Mouse (Mus musculus): ENCODE measurements around the gene Wdr1.
"Not testable (repeated sequence)": the region's sequence is repeated elsewhere in the genome, so short reads cannot be mapped to it uniquely, and the experiment has no call there.

Gene Wdr1

GRCm38 (mm10) chr5:38496491-38497057 is 66.4 kb downstream of the Wdr1 start:
- DNase-seq (ENCODE audit: low spot score in 2 of 2) = no peak

GRCm38 (mm10) chr5:38493890-38494289 is 69.1 kb downstream of the Wdr1 start:
- no peak for DNase-seq (ENCODE audit: low spot score in 2 of 2)

GRCm38 (mm10) chr5:38491763-38492162 is 71.3 kb downstream of the Wdr1 start:
- no peak for DNase-seq (ENCODE audit: low spot score in 2 of 2)

GRCm38 (mm10) chr5:38489739-38490138 is 73.3 kb downstream of the Wdr1 start:
- DNase-seq (ENCODE audit: low spot score in 2 of 2) = no peak

GRCm38 (mm10) chr5:38488673-38489615 is 74.1 kb downstream of the Wdr1 start:
- DNase-seq (ENCODE audit: low spot score in 2 of 2) = no peak

GRCm38 (mm10) chr5:38488026-38488425 is 75.0 kb downstream of the Wdr1 start:
- DNase-seq (ENCODE audit: low spot score in 2 of 2) = no peak

- no peak for DNase-seq (ENCODE audit: low spot score in 2 of 2)
These were observed 75.8 kb downstream of the Wdr1 start for GRCm38 (mm10) chr5:38487247-38487646.

- no peak for DNase-seq (ENCODE audit: low spot score in 2 of 2)
These were observed 77.1 kb downstream of the Wdr1 start for GRCm38 (mm10) chr5:38485946-38486345.

- no peak for DNase-seq (ENCODE audit: low spot score in 2 of 2)
These were observed 79.4 kb downstream of the Wdr1 start for GRCm38 (mm10) chr5:38483518-38484110.

- DNase-seq (ENCODE audit: low spot score in 2 of 2) = no peak
These were observed 82.0 kb downstream of the Wdr1 start for GRCm38 (mm10) chr5:38480822-38481707.

GRCm38 (mm10) chr5:38479908-38480725 is 82.9 kb downstream of the Wdr1 start:
- DNase-seq (ENCODE audit: low spot score in 2 of 2) = peak; percentile 45 to 58

- not testable (repeated sequence) for DNase-seq (ENCODE audit: low spot score in 2 of 2)
These were observed 83.5 kb downstream of the Wdr1 start for GRCm38 (mm10) chr5:38479545-38479907.

- peak in 1 of 2 experiments; percentile 17 for DNase-seq (ENCODE audit: low spot score in 2 of 2)
These were observed 84.0 kb downstream of the Wdr1 start for GRCm38 (mm10) chr5:38479027-38479426.

GRCm38 (mm10) chr5:38477731-38478445 is 85.1 kb downstream of the Wdr1 start:
- no peak for DNase-seq (ENCODE audit: low spot score in 2 of 2)

- peak in 1 of 2 experiments; percentile 16 for DNase-seq (ENCODE audit: low spot score in 2 of 2)
These were observed 86.0 kb downstream of the Wdr1 start for GRCm38 (mm10) chr5:38476861-38477565.
